Mouse (Mus musculus) limb, embryonic 13.5 days (tissue): Measurements from ENCODE around the gene Cyp2w1. TPM values are rescaled to one million over a fixed set of nuclear protein-coding genes. Genes with fewer than 3 reads are reported as not detected.
A peak's percentile ranks its signal among the peaks of the same experiment; 100 is the strongest.

Source experiments
- ATAC-seq: fragments of 200-750 bp; cut with Nextera tagmentation; 2 replicates; pipeline ENCODE4 v1.8.0; 2017; ENCODE audit warnings: low read depth, moderate number of reproducible peaks, moderate TSS enrichment; ENCODE audit not compliant: low FRiP score
- H3K27ac ChIP-seq: fragments of 300-500 bp; sonication (generic); 2 replicates; pipeline ENCODE4 v1.5.1; 2015; ENCODE audit warnings: inconsistent platforms, mild to moderate bottlenecking, moderate library complexity
- H3K27me3 ChIP-seq: fragments of 300-500 bp; sonication (generic); 2 replicates; pipeline ENCODE4 v1.6.1; 2015; ENCODE audit warnings: mild to moderate bottlenecking, inconsistent platforms
- H3K36me3 ChIP-seq: fragments of 300-500 bp; sonication (generic); 2 replicates; pipeline ENCODE4 v1.6.1; 2015; ENCODE audit warnings: inconsistent platforms, mild to moderate bottlenecking, moderate library complexity
- H3K4me1 ChIP-seq: fragments of 300-500 bp; sonication (generic); 2 replicates; pipeline ENCODE4 v1.6.1; 2015; ENCODE audit warnings: inconsistent platforms
- H3K4me2 ChIP-seq: fragments of 300-500 bp; sonication (generic); replicated peaks from 2 replicates; pipeline ENCODE4 v1.6.1; 2015; ENCODE audit warnings: inconsistent platforms, mild to moderate bottlenecking, moderate library complexity
- H3K4me3 ChIP-seq: fragments of 300-500 bp; sonication (generic); 2 replicates; pipeline ENCODE4 v1.5.1; 2015; ENCODE audit warnings: moderate library complexity, mild to moderate bottlenecking, inconsistent platforms
- H3K9ac ChIP-seq: fragments of 300-500 bp; sonication (generic); 2 replicates; pipeline ENCODE4 v1.6.1; 2015; ENCODE audit warnings: mild to moderate bottlenecking, inconsistent platforms
- H3K9me3 ChIP-seq: fragments of 300-500 bp; sonication (generic); 2 replicates; pipeline ENCODE4 v1.6.1; 2016; ENCODE audit warnings: inconsistent platforms
- WGBS: fragments of 180-500 bp; shearing (Covaris S2); methylation state at CpG from one replicate; pipeline ENCODE4 v1.1.7; 2015; 5-methylcytosine and 5-hydroxymethylcytosine counted together
- polyA plus RNA-seq: library from polyadenylated mRNA; unstranded; fragments of >200 nt; fragmentation: Nextera tagmentation; extraction: Ambion mirVana; gene quantifications from 2 replicates; pipeline ENCODE4 v1.2.1, GENCODE M21; 2015

Cyp2w1 gene
- polyA plus RNA-seq: 2.8 and 4.5 TPM in 2 replicates

- peak within 1 kb of the TSS; percentile 43 for H3K9ac ChIP-seq
- WGBS: 55% methylated on average over 6 of the region's 6 CpGs
- no peaks in the 10 kb centered on the region for H3K36me3 ChIP-seq
- peak within 1 kb of the TSS; percentile 36 for H3K4me2 ChIP-seq
- ATAC-seq: no peak
- peaks cover 8% of the 10 kb centered on the region; the same call in 1 of the 2 replicates for H3K27me3 ChIP-seq
- H3K4me1 ChIP-seq: peaks cover 29% of the 10 kb centered on the region
- H3K9me3 ChIP-seq: no peaks in the 10 kb centered on the region
- H3K4me3 ChIP-seq: peak within 1 kb of the TSS; percentile 5; the same call in 1 of the 2 replicates
- peak within 1 kb of the TSS; percentile 52; the same call in 1 of the 2 replicates for H3K27ac ChIP-seq
Measured at GRCm38 (mm10) chr5:139352317-139352716, at the start of gene Cyp2w1. Gene Cyp2w1 (plus strand): TSS chr5:139352617.

- no peak for ATAC-seq
- no peaks in the 10 kb centered on the region for H3K36me3 ChIP-seq
Measured at GRCm38 (mm10) chr5:139303646-139304061, 48.8 kb upstream of the Cyp2w1 start.

GRCm38 (mm10) chr5:139309946-139310345 lies 42.5 kb upstream of the Cyp2w1 start:
- WGBS: 77% methylated on average over 3 of the region's 3 CpGs
- ATAC-seq: no peak
- H3K4me3 ChIP-seq: no peak overlapping the region
- no peaks in the 10 kb centered on the region for H3K36me3 ChIP-seq
- no peak overlapping the region for H3K27ac ChIP-seq
- H3K4me1 ChIP-seq: no peaks in the 10 kb centered on the region
- no peak overlapping the region for H3K4me2 ChIP-seq
- no peaks in the 10 kb centered on the region for H3K9me3 ChIP-seq
- no peak overlapping the region for H3K9ac ChIP-seq
- H3K27me3 ChIP-seq: no peaks in the 10 kb centered on the region

More at GRCm38 (mm10) chr5:139303646-139304061, 48.8 kb upstream of the Cyp2w1 start:
- Histone ChIP-seq H3K9ac (no peak overlapping the region), H3K4me3 (no peak overlapping the region), H3K4me1 (no peaks in the 10 kb centered on the region), H3K4me2 (no peak overlapping the region), H3K27ac (no peak overlapping the region), H3K27me3 (no peaks in the 10 kb centered on the region; the same call in none of the 2 replicates), H3K9me3 (no peaks in the 10 kb centered on the region)
- WGBS: 87% methylated on average over 9 of the region's 9 CpGs

- Histone ChIP-seq H3K36me3 (no peaks in the 10 kb centered on the region), H3K27me3 (no peaks in the 10 kb centered on the region), H3K4me2 (no peak overlapping the region), H3K4me3 (no peak overlapping the region), H3K9ac (no peak overlapping the region), H3K9me3 (no peaks in the 10 kb centered on the region), H3K4me1 (no peaks in the 10 kb centered on the region), H3K27ac (no peak overlapping the region)
- WGBS: 87% methylated on average over 4 of the region's 4 CpGs
- ATAC-seq: no peak
Measured at GRCm38 (mm10) chr5:139310477-139310876, 41.9 kb upstream of the Cyp2w1 start.

- 92% methylated on average over 9 of the region's 9 CpGs for WGBS
- H3K27ac ChIP-seq: no peak overlapping the region
- H3K27me3 ChIP-seq: no peaks in the 10 kb centered on the region
- H3K4me3 ChIP-seq: no peak overlapping the region
- H3K4me2 ChIP-seq: no peak overlapping the region
- no peak overlapping the region for H3K9ac ChIP-seq
- no peaks in the 10 kb centered on the region for H3K36me3 ChIP-seq
- ATAC-seq: no peak
- H3K4me1 ChIP-seq: no peaks in the 10 kb centered on the region
- no peaks in the 10 kb centered on the region for H3K9me3 ChIP-seq
Measured at GRCm38 (mm10) chr5:139311822-139312221, 40.6 kb upstream of the Cyp2w1 start.

- H3K4me3 ChIP-seq: no peak overlapping the region
- H3K36me3 ChIP-seq: no peaks in the 10 kb centered on the region
- no peak overlapping the region for H3K9ac ChIP-seq
- no peak for ATAC-seq
- 66% methylated on average over 9 of the region's 9 CpGs for WGBS
- no peak overlapping the region for H3K4me2 ChIP-seq
- no peaks in the 10 kb centered on the region for H3K27me3 ChIP-seq
- no peaks in the 10 kb centered on the region for H3K9me3 ChIP-seq
- H3K27ac ChIP-seq: no peak overlapping the region
- no peaks in the 10 kb centered on the region for H3K4me1 ChIP-seq
Measured at GRCm38 (mm10) chr5:139313536-139313935, 38.9 kb upstream of the Cyp2w1 start.

- ATAC-seq: no peak
- Histone ChIP-seq H3K9ac (no peak overlapping the region), H3K36me3 (no peaks in the 10 kb centered on the region), H3K4me2 (no peak overlapping the region), H3K27ac (no peak overlapping the region), H3K4me1 (no peaks in the 10 kb centered on the region), H3K9me3 (no peaks in the 10 kb centered on the region), H3K27me3 (no peaks in the 10 kb centered on the region), H3K4me3 (no peak overlapping the region)
- WGBS: 80% methylated on average over 12 of the region's 12 CpGs
Measured at GRCm38 (mm10) chr5:139314941-139315642, 37.3 kb upstream of the Cyp2w1 start.

- H3K4me3 ChIP-seq: no peak overlapping the region
- H3K9me3 ChIP-seq: no peaks in the 10 kb centered on the region
- H3K36me3 ChIP-seq: no peaks in the 10 kb centered on the region
- ATAC-seq: no peak
- no peak overlapping the region for H3K4me2 ChIP-seq
- 68% methylated on average over 6 of the region's 6 CpGs for WGBS
- no peaks in the 10 kb centered on the region for H3K4me1 ChIP-seq
- H3K27ac ChIP-seq: no peak overlapping the region
- H3K27me3 ChIP-seq: peaks cover 5% of the 10 kb centered on the region; the same call in 1 of the 2 replicates
- H3K9ac ChIP-seq: no peak overlapping the region
Measured at GRCm38 (mm10) chr5:139316982-139317675, 35.3 kb upstream of the Cyp2w1 start.

GRCm38 (mm10) chr5:139317751-139318504 lies 34.5 kb upstream of the Cyp2w1 start:
- Histone ChIP-seq H3K27ac (no peak overlapping the region), H3K27me3 (peaks cover 12% of the 10 kb centered on the region), H3K9ac (no peak overlapping the region), H3K4me2 (no peak overlapping the region), H3K4me3 (no peak overlapping the region), H3K36me3 (no peaks in the 10 kb centered on the region), H3K4me1 (no peaks in the 10 kb centered on the region), H3K9me3 (no peaks in the 10 kb centered on the region)
- WGBS: 67% methylated on average over 21 of the region's 21 CpGs
- ATAC-seq: no peak

GRCm38 (mm10) chr5:139320424-139320823 lies 32.0 kb upstream of the Cyp2w1 start:
- Histone ChIP-seq H3K4me3 (no peak overlapping the region), H3K27me3 (peaks cover 37% of the 10 kb centered on the region), H3K4me2 (no peak overlapping the region), H3K9ac (no peak overlapping the region), H3K4me1 (peaks cover 12% of the 10 kb centered on the region), H3K9me3 (no peaks in the 10 kb centered on the region), H3K27ac (no peak overlapping the region), H3K36me3 (no peaks in the 10 kb centered on the region)
- 73% methylated on average over 7 of the region's 7 CpGs for WGBS
- ATAC-seq: no peak

- WGBS: 79% methylated on average over 6 of the region's 6 CpGs
- peaks cover 12% of the 10 kb centered on the region for H3K4me1 ChIP-seq
- H3K9ac ChIP-seq: no peak overlapping the region
- no peaks in the 10 kb centered on the region for H3K9me3 ChIP-seq
- no peaks in the 10 kb centered on the region for H3K36me3 ChIP-seq
- no peak overlapping the region for H3K4me3 ChIP-seq
- H3K27me3 ChIP-seq: peaks cover 46% of the 10 kb centered on the region
- H3K27ac ChIP-seq: no peak overlapping the region
- no peak for ATAC-seq
- no peak overlapping the region for H3K4me2 ChIP-seq
Measured at GRCm38 (mm10) chr5:139321331-139321730, 31.1 kb upstream of the Cyp2w1 start.
